Mouse (Mus musculus) intestine, embryonic 14.5 days (tissue): ENCODE measurements around the gene Med4. TPM values are rescaled to one million over a fixed set of nuclear protein-coding genes. Genes with fewer than 3 reads are reported as not detected.
A peak's percentile ranks its signal among the peaks of the same experiment; 100 is the strongest.

ENCODE experiments used
- ATAC-seq: fragments of 200-750 bp; cut with Nextera tagmentation; replicated peaks from 2 replicates; pipeline ENCODE4 v1.8.0; 2017; ENCODE audit warnings: low read depth, moderate number of reproducible peaks, moderate TSS enrichment, moderate library complexity; ENCODE audit not compliant: low FRiP score, low TSS enrichment
- DNase-seq: peaks from one replicate; pipeline ENCODE4 v3.0.0-alpha.2; 2018; ENCODE audit warnings: low spot score
- H3K27ac ChIP-seq: fragments of 300-500 bp; sonication (generic); 2 replicates; pipeline ENCODE4 v1.5.1; 2014; ENCODE audit warnings: low read depth, mild to moderate bottlenecking, control low read depth
- H3K27me3 ChIP-seq: fragments of 300-500 bp; sonication (generic); replicated peaks from 2 replicates; pipeline ENCODE4 v1.6.1; 2014; ENCODE audit warnings: low read length, control low read depth; ENCODE audit not compliant: control insufficient read depth, insufficient read depth
- H3K36me3 ChIP-seq: fragments of 300-500 bp; sonication (generic); 2 replicates; pipeline ENCODE4 v1.6.1; 2014; ENCODE audit warnings: low read length, control low read depth; ENCODE audit not compliant: control insufficient read depth, insufficient read depth
- H3K4me1 ChIP-seq: fragments of 300-500 bp; sonication (generic); replicated peaks from 2 replicates; pipeline ENCODE4 v1.6.1; 2014; ENCODE audit warnings: low read length, control low read depth, mixed read lengths; ENCODE audit not compliant: control insufficient read depth, insufficient read depth
- H3K4me2 ChIP-seq: fragments of 300-500 bp; sonication (generic); 2 replicates; pipeline ENCODE4 v1.6.1; 2014; ENCODE audit warnings: low read length
- H3K4me3 ChIP-seq: fragments of 300-500 bp; sonication (generic); 2 replicates; pipeline ENCODE4 v1.5.1; 2014; ENCODE audit warnings: low read depth, low read length, control low read depth, mixed read lengths
- H3K9ac ChIP-seq: fragments of 300-500 bp; sonication (generic); 2 replicates; pipeline ENCODE4 v1.6.1; 2014; ENCODE audit warnings: mild to moderate bottlenecking, low read length
- H3K9me3 ChIP-seq: fragments of 300-500 bp; sonication (generic); 2 replicates; pipeline ENCODE4 v1.6.1; 2016; ENCODE audit warnings: low read length, control low read depth; ENCODE audit not compliant: control insufficient read depth
- WGBS: fragments of 180-500 bp; shearing (Covaris S2); extraction: QIAGEN DNeasy Blood & Tissue Kit; methylation state at CpG from one replicate; pipeline ENCODE4 v1.1.7; 2014; 5-methylcytosine and 5-hydroxymethylcytosine counted together
- polyA plus RNA-seq: library from polyadenylated mRNA; unstranded; fragments of >200 nt; fragmentation: Nextera tagmentation; extraction: Ambion mirVana; gene quantifications from 2 replicates; pipeline ENCODE4 v1.2.1, GENCODE M21; 2014

Gene Med4
- polyA plus RNA-seq, 1 experiment from 2014 or later, result 76.2 TPM

- Histone ChIP-seq H3K27ac (no peak overlapping the region), H3K4me3 (no peak overlapping the region), H3K27me3 (no peaks in the 10 kb centered on the region), H3K36me3 (no peaks in the 10 kb centered on the region), H3K4me2 (no peak overlapping the region), H3K9ac (no peak overlapping the region), H3K4me1 (peaks cover 6% of the 10 kb centered on the region; the same call in 1 of the 2 replicates), H3K9me3 (no peaks in the 10 kb centered on the region)
- no peak; the same call in 1 of the 2 replicates for ATAC-seq
- DNase-seq, result peak; percentile 57
- 26% methylated on average over 7 of the region's 7 CpGs for WGBS
These were observed 35.2 kb upstream of the Med4 start for GRCm38 (mm10) chr14:73474636-73475093.

- Histone ChIP-seq H3K4me1 (peaks cover 6% of the 10 kb centered on the region; the same call in 1 of the 2 replicates), H3K9me3 (no peaks in the 10 kb centered on the region), H3K36me3 (no peaks in the 10 kb centered on the region), H3K4me2 (no peak overlapping the region), H3K27ac (no peak overlapping the region), H3K27me3 (no peaks in the 10 kb centered on the region), H3K9ac (no peak overlapping the region), H3K4me3 (no peak overlapping the region)
- DNase-seq (no peak), ATAC-seq (no peak)
- 77% methylated on average over 7 of the region's 7 CpGs for WGBS
These were observed 34.3 kb upstream of the Med4 start for GRCm38 (mm10) chr14:73475506-73475905.

GRCm38 (mm10) chr14:73476361-73476934, 33.4 kb upstream of the Med4 start:
- no peak for DNase-seq
- H3K27me3 ChIP-seq, result no peaks in the 10 kb centered on the region
- H3K4me1 ChIP-seq, result peaks cover 6% of the 10 kb centered on the region; the same call in 1 of the 2 replicates
- no peak overlapping the region for H3K27ac ChIP-seq
- H3K4me2 ChIP-seq, result no peak overlapping the region
- no peaks in the 10 kb centered on the region for H3K36me3 ChIP-seq
- no peaks in the 10 kb centered on the region for H3K9me3 ChIP-seq
- no peak overlapping the region for H3K4me3 ChIP-seq
- whole genome bisulfite sequencing, result 76% methylated on average over 8 of the region's 8 CpGs
- no peak overlapping the region for H3K9ac ChIP-seq
- ATAC-seq, result no peak

- no peak for ATAC-seq
- Histone ChIP-seq H3K27ac (no peak overlapping the region), H3K9me3 (no peaks in the 10 kb centered on the region), H3K36me3 (no peaks in the 10 kb centered on the region), H3K4me2 (no peak overlapping the region), H3K4me3 (no peak overlapping the region), H3K27me3 (no peaks in the 10 kb centered on the region), H3K9ac (no peak overlapping the region), H3K4me1 (peaks cover 6% of the 10 kb centered on the region; the same call in 1 of the 2 replicates)
- no peak for DNase-seq
- 89% methylated on average over 10 of the region's 10 CpGs for WGBS
These were observed 32.7 kb upstream of the Med4 start for GRCm38 (mm10) chr14:73477077-73477476.

- ATAC-seq, result no peak
- no peaks in the 10 kb centered on the region for H3K9me3 ChIP-seq
- no peaks in the 10 kb centered on the region for H3K36me3 ChIP-seq
- H3K4me2 ChIP-seq, result no peak overlapping the region
- H3K9ac ChIP-seq, result no peak overlapping the region
- no peak overlapping the region for H3K4me3 ChIP-seq
- 62% methylated on average over 3 of the region's 3 CpGs for WGBS
- DNase-seq, result no peak
- H3K27me3 ChIP-seq, result no peaks in the 10 kb centered on the region
- no peak overlapping the region for H3K27ac ChIP-seq
- H3K4me1 ChIP-seq, result peaks cover 6% of the 10 kb centered on the region; the same call in 1 of the 2 replicates
These were observed 31.5 kb upstream of the Med4 start for GRCm38 (mm10) chr14:73478321-73478720.

- Histone ChIP-seq H3K27me3 (no peaks in the 10 kb centered on the region), H3K9ac (no peak overlapping the region), H3K36me3 (no peaks in the 10 kb centered on the region), H3K4me3 (no peak overlapping the region), H3K27ac (no peak overlapping the region), H3K4me2 (no peak overlapping the region), H3K9me3 (no peaks in the 10 kb centered on the region), H3K4me1 (peaks cover 3% of the 10 kb centered on the region; the same call in 1 of the 2 replicates)
- 66% methylated on average over 1 of the region's 1 CpGs for WGBS
- DNase-seq, result no peak
- no peak for ATAC-seq
These were observed 30.1 kb upstream of the Med4 start for GRCm38 (mm10) chr14:73479771-73480170.

- no peak overlapping the region for H3K27ac ChIP-seq
- H3K27me3 ChIP-seq, result no peaks in the 10 kb centered on the region
- H3K4me2 ChIP-seq, result no peak overlapping the region
- no peak overlapping the region for H3K4me3 ChIP-seq
- no peaks in the 10 kb centered on the region for H3K36me3 ChIP-seq
- DNase-seq (no peak), ATAC-seq (no peak)
- no peaks in the 10 kb centered on the region for H3K4me1 ChIP-seq
- WGBS, result 79% methylated on average over 5 of the region's 5 CpGs
- no peaks in the 10 kb centered on the region for H3K9me3 ChIP-seq
- no peak overlapping the region for H3K9ac ChIP-seq
These were observed 26.2 kb upstream of the Med4 start for GRCm38 (mm10) chr14:73483516-73484229.

GRCm38 (mm10) chr14:73484366-73485110, 25.3 kb upstream of the Med4 start:
- H3K27me3 ChIP-seq, result no peaks in the 10 kb centered on the region
- peak; percentile 27 for DNase-seq
- WGBS, result 75% methylated on average over 3 of the region's 3 CpGs
- no peak for ATAC-seq
- H3K36me3 ChIP-seq, result no peaks in the 10 kb centered on the region
- no peak overlapping the region for H3K4me3 ChIP-seq
- H3K4me1 ChIP-seq, result no peaks in the 10 kb centered on the region
- H3K27ac ChIP-seq, result no peak overlapping the region
- no peak overlapping the region for H3K4me2 ChIP-seq
- H3K9me3 ChIP-seq, result no peaks in the 10 kb centered on the region
- no peak overlapping the region for H3K9ac ChIP-seq
